Mouse (Mus musculus): Measurements from ENCODE around the gene Endou.

The Endou gene

GRCm38 (mm10) chr15:97731111-97731510, at the start of gene Endou:
Gene Endou (minus strand): TSS chr15:97731339.
- ATAC-seq (ENCODE audit: low TSS enrichment), result no peak

DNA sequence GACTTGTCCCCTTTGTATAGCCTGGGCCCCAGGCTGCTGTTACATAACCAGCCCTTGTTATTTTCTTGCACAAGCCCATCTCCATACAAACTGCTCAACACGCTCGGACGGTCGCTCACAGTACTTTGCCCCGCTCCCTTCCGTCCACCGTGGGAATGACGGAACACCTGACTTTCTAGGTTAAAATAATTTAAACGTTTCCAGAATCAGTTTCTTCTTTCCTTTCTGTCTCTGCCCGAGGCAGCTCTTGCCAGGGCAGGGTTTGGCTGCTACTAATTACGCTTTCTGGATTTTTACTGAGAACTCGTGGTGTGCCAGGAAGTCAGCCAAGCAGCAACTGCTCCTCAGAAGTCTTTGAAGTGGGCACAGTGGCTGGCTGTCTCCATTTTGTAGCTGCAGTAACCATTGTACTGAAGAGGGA, 49.5 kb upstream of the Endou start:
- ATAC-seq (ENCODE audit: low TSS enrichment), result no peak

- ATAC-seq (ENCODE audit: low TSS enrichment), result no peak
These were observed 48.4 kb upstream of the Endou start for GRCm38 (mm10) chr15:97779576-97779975.

GRCm38 (mm10) chr15:97778311-97779098, 47.4 kb upstream of the Endou start, which contains the start of gene Slc48a1:
Gene Slc48a1 (plus strand): TSS chr15:97778520.
- ATAC-seq (ENCODE audit: low TSS enrichment), result no peak

DNA sequence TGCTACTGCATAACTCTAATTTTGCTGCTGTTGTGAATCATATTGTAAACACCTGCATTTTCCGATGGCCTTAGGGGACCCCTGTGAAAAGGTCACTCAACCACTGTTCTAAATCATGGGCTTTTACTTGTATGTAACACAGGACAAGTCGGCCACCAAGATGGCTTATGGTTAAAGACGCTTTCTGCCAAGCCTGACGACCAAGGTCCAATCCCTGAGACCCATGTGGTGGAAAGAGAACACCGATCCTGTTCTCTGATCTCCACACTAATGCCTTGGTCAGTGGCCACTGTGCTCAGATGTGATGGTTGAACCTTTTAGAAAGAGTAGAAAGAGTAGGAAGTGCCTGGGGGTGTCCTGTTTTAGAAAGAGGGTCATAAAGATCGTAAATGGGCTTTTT, 45.8 kb upstream of the Endou start:
- no peak for ATAC-seq (ENCODE audit: low TSS enrichment)

DNA sequence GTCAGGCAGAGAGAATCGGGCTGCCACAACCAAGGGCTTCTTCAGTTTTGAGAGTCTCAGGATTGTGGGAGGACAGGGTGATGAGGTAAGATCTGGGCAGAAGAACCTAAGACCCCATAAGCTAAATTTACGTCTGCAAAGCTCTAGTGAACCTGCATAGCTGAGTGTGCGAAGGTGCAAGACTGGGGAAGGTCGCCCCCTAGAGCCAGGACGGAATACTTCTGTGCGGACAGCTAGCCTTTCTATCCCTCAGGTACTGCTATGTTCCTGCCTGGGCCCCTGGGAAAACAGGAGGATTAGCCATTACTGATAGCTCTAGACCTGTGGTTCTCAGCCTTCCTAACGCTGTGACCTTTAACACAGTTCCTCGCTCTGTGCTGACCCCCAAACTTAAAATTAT, 45.4 kb upstream of the Endou start:
- ATAC-seq (ENCODE audit: low TSS enrichment), result peak; percentile 86; the same call in 1 of the 2 replicates

DNA sequence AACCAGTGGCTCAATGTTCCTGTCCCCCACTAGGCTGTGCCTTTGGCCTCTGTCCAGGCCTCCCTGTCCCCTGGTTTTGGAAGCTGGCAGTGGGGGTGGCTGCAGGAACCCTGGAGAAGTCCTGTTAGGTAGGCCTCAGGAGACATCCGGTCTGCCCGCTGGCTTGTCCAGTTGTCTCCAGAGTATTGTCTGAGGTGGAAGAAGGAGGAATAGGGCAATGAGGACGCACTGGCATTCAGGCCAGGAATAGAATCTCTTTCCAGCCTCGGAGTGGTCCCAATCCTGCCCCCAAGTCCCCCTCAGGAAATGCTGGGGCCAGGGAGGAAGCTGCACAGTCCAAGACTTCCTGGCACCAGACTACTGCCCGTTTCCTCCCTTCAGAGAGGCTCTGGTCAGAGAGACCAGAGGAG, 42.8 kb upstream of the Endou start:
- ATAC-seq (ENCODE audit: low TSS enrichment), result no peak

DNA sequence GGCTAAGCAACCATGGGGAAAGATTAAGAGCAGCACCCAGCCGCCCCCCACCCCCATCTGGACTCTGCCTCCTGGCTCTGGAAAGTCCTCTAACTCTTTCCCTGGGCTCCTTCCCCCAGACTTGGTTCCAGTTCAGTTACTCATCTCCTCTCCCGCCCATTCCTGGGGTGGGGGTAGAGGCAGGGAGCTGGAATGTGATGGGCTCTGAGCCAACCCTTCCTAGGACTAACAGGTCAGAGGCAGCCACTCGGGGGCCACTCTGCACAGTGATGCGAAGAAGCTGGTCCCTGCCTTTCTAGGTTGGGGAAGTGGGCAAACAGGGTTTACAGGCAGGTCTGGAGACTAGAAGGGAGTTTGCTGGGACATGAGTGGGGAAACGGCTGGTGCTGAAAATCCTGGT, 42.0 kb upstream of the Endou start:
- ATAC-seq (ENCODE audit: low TSS enrichment), result no peak

DNA sequence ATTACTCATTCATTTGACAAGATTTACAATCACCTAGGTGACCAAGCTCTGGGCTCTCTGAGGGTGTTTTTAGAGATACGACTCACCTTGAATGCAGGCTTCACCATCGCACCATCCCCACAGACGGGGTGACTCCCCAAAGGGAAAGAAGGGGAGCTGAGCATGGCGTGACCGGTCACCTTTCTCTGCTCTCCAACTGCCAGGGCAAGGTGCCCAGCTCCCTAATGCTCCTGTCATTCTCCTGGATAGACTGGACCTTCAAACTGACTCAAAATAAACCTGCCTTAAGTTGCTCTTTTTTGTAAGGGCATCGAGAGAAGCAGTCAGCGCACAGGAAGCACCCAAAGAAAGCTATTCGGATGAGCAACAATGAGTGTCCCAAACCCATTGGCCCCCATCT, 39.1 kb upstream of the Endou start:
- ATAC-seq (ENCODE audit: low TSS enrichment), result no peak

- no peak for ATAC-seq (ENCODE audit: low TSS enrichment)
These were observed 37.1 kb upstream of the Endou start for GRCm38 (mm10) chr15:97768192-97768591.

DNA sequence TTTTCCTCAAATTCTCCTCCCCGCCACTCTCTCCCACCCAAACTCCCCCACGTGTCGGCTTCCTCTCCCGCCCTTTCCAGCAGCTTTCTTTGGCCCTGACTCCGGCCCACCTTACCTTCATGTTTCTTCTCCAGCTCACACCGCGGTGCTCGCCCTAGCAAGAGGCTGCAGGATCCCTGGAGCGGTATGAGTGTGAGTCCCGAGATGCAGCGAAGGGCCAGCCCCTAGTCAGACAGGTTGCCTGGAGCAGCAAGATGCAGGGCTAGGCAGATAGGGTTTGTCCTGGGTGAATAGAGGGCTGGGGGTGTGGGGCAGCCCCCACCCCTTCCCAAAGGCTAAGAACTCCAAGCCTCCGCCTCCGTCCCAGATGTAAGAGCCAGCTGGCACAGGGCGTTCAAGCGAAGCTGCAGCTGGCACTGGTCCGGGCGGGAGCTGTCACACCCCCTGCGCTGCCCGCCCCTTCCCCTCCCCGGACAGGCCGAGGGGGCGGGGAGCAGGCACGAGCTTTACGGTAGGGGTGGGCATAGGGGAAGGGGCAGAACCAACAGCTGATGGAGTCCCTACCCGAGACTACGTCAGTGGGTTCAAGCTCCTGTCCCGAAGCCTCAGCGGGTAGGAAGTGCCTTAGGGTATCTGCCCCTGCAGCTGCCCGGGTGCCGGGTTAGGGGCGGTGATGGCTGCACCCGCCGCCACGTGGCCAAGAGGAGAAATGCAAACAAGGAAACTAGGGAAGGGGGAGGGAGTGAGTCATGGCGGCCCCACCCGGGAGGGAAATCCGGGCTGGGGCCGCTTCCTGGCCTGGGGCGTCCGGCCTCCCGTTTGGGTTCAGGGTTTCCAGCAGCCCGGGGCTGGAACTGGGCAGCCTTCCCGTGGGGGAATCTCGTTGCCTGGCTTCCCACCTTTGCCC, 36.4 kb upstream of the Endou start, which contains the start of gene Rapgef3:
Gene Rapgef3 (minus strand): TSS at position 693 of the 907 bp plus-strand sequence.
- ATAC-seq (ENCODE audit: low TSS enrichment), result peak; percentile 65

DNA sequence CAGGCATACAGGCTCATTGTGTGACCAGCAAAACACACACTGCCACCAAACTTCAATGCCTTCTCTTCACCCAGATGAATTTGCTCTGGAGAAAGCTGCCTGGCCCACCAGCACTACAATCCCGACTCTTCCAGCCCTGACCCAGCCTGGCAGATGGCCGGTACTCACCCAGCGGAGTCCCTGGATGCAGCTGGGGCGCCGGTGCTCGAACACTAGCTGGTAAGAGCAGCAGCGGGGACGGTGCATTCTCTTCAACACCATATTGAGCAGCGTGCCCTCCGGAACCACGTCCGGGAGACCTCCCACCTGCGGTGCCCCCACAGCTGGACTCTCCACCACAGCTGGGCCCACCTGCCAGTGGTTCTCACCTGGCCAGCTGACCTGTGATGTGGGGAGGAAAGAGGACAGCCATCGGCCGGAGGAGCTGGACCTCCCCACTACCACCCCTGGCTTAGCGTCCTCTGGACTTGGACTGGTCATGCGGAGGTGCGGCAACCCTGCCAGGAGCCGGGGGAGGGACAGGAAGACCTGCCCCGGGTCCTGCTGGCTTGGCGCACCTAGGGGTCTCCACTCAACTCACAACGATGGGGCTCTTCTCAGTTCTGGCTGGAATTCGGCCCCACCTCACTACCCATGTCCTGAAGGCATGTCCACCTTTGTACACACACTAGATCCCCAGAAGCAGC, 35.6 kb upstream of the Endou start:
- no peak for ATAC-seq (ENCODE audit: low TSS enrichment)

GRCm38 (mm10) chr15:97766194-97766593, 35.1 kb upstream of the Endou start:
- no peak for ATAC-seq (ENCODE audit: low TSS enrichment)

DNA sequence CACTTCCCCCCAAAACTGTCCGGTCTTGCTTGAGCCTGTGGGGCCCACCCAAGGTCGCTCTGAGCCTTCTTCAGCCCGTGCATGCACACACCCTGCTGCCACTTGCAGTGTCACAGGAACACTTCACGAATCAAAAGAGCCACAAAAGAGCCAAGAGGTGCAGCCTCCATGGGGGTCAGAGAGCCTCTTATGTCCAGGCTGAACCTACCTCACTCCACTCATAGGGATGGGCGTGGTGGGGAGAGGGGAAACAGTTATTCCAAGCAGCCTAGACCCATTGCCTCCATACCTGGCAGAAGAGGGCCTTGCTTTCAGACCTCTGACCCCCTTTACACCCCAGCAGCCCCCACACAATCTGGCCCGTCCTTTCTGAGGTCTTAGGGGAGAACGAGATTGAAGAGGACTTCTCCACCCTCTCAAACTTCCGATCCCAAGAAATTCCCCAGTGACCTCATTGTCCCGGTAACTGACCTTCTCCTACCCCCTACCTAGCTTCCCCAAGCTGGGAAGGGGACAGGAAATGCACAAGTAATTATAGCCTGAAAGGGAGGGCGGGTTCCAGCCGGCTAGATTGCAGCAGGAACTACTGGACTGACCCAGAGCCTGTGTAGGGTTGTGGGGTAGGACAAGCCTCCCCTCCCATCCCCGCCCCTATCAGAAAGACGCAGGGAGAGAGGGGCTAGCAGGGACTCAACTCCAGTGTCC, 34.1 kb upstream of the Endou start:
- ATAC-seq (ENCODE audit: low TSS enrichment), result no peak

GRCm38 (mm10) chr15:97764532-97764931, 33.4 kb upstream of the Endou start:
- ATAC-seq (ENCODE audit: low TSS enrichment), result no peak

- ATAC-seq (ENCODE audit: low TSS enrichment), result no peak
These were observed 32.3 kb upstream of the Endou start for GRCm38 (mm10) chr15:97763256-97764049.

GRCm38 (mm10) chr15:97762733-97763132, 31.6 kb upstream of the Endou start:
- ATAC-seq (ENCODE audit: low TSS enrichment), result no peak

DNA sequence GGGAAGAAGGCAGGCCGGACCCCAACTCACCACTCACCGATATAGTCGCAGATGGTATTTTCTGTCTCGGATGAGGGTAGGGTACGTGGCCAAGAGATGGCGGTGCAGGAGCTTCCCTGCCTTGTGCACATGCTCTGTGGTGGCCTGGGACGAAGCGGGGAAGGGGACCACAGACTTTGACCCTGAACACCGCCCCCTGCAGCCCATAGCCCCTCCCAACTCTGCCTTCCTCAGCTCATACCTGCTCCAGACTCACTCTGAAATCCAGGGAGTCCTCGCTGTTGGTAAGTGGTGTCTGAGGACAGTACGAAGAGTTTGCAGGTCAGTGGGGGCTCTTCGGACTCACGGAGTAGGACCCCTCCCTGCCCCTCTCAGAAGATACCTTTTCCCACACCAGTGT, 30.3 kb upstream of the Endou start:
- no peak for ATAC-seq (ENCODE audit: low TSS enrichment)

DNA sequence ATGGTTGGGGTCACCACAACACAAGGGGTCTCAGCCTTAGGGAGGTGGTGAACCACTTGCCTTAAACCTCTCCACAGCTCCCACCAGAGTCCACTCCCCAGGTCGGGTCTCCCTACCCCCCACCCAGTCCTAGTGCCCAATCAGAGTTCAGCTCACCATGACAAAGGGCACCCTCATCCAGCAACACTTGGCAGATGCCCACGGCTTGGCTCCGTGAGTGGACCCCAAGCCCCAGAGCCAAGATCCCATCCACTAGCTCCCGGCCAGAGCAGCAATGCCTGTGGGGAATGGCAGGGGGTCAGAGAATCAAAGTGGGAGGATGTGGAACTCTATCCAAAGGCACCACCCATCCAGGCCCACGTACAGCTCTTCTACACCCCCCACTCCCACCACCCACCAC, 29.8 kb upstream of the Endou start:
- no peak for ATAC-seq (ENCODE audit: low TSS enrichment)

DNA sequence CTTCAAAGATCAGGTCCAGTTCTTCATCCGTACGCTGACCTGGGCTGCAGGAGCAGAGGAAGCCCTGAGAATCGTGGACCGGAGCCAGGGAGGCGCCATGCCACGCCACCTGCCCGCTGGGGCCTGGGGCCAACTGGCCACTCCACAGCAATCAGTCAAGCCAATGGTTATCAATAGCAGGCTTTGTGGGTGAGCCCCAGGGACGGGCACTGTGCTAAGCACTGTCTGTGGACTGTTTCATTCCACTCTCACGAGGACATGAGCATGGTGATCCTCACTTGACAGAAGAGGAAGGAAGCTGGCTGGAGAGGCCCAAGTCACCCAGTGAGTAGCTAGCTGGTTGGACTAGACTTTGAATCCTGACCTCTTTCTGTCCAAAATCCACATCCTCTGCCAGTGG, 28.9 kb upstream of the Endou start:
- ATAC-seq (ENCODE audit: low TSS enrichment), result peak; percentile 38

GRCm38 (mm10) chr15:97755361-97755760, 24.2 kb upstream of the Endou start:
- ATAC-seq (ENCODE audit: low TSS enrichment), result no peak

Data from frontal cortex, adult (tissue).